Mouse (Mus musculus): ENCODE measurements around the gene Tmem51.

Gene Tmem51

GRCm38 (mm10) chr4:142080901-142081630, 3.0 kb downstream of the Tmem51 start:
- DNase-seq, result no peak

- DNase-seq, result no peak
Observed at GRCm38 (mm10) chr4:142080487-142080767, 3.7 kb downstream of the Tmem51 start.

GRCm38 (mm10) chr4:142079629-142080486, 4.2 kb downstream of the Tmem51 start:
- peak; percentile 50 for DNase-seq

GRCm38 (mm10) chr4:142077572-142078271, 6.4 kb downstream of the Tmem51 start:
- DNase-seq, result peak; percentile 47

- no peak for DNase-seq
Observed at GRCm38 (mm10) chr4:142076883-142077282, 7.2 kb downstream of the Tmem51 start.

- no peak for DNase-seq
Observed at GRCm38 (mm10) chr4:142075931-142076330, 8.2 kb downstream of the Tmem51 start.

- DNase-seq, result no peak
Observed at GRCm38 (mm10) chr4:142074060-142074732, 9.9 kb downstream of the Tmem51 start.

- DNase-seq, result peak; percentile 37
Observed at GRCm38 (mm10) chr4:142071243-142071991, 12.7 kb downstream of the Tmem51 start.

- peak; percentile 63 for DNase-seq
Observed at GRCm38 (mm10) chr4:142070840-142071239, 13.3 kb downstream of the Tmem51 start.

GRCm38 (mm10) chr4:142068899-142069812, 14.9 kb downstream of the Tmem51 start:
- no peak for DNase-seq

GRCm38 (mm10) chr4:142066576-142066975, 17.5 kb downstream of the Tmem51 start:
- no peak for DNase-seq

- DNase-seq, result peak; percentile 43
Observed at GRCm38 (mm10) chr4:142065835-142066234, 18.3 kb downstream of the Tmem51 start.

GRCm38 (mm10) chr4:142065270-142065669, 18.8 kb downstream of the Tmem51 start:
- DNase-seq, result peak; percentile 54

GRCm38 (mm10) chr4:142064582-142065228, 19.4 kb downstream of the Tmem51 start:
- DNase-seq, result no peak

- peak; percentile 76 for DNase-seq
Observed at GRCm38 (mm10) chr4:142063057-142063534, 21.0 kb downstream of the Tmem51 start.

- no peak for DNase-seq
Observed at GRCm38 (mm10) chr4:142061485-142062240, 22.4 kb downstream of the Tmem51 start.

GRCm38 (mm10) chr4:142060455-142061378, 23.4 kb downstream of the Tmem51 start:
- DNase-seq, result peak; percentile 42

- DNase-seq, result no peak
Observed at GRCm38 (mm10) chr4:142059841-142060193, 24.3 kb downstream of the Tmem51 start.

All from lung, postnatal 36 days (tissue).